Mouse (Mus musculus) liver, adult (tissue): ENCODE results near the gene Lat.

Experiments used
- GATA4 ChIP-seq: IDR thresholded peaks from 2 replicates; pipeline ENCODE4 v1.6.1; 2014; ENCODE audit warnings: mild to moderate bottlenecking, low read length; ENCODE audit not compliant: insufficient replicate concordance

Gene Lat

DNA sequence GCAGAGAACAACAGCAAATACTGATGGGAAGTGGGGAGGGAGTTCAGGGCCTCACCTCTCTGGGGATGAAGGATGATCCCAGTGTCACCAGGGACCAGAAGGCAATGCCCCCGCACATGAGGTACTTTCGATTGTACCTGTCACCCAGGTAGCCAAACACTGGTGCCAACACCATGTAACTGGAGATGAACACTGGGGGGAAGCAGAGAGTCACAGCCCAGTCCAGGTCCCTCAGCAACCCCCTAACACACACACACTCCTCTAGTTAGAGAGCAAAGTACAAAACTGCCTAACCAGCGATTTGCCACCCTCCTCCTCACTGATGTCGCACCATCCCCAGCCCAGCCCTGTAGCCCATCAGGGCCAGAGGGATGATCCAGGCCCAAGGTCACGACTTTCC lies 5.6 kb upstream of the Lat start:
- TF ChIP-seq GATA4 = no peak

DNA sequence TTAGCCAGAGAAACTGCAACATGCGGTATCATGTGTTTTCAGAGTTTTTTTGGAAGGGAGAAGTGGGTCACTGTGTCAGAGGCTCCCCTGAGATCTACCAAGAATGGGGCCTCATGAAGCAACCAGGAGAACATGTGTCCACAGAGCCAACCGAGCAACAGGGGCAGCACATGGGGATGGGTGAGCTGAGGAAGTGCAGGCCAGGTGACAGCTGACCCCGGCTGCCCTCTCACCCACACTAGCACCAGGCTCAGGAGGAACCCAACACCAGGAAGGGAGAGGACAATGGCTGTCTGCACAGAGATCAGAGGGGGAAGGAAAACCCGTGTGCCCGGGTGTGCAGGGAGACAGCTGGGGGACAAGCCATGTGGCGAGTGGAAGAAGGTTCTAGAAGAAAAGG lies 5.2 kb upstream of the Lat start:
- TF ChIP-seq GATA4 = no peak

DNA sequence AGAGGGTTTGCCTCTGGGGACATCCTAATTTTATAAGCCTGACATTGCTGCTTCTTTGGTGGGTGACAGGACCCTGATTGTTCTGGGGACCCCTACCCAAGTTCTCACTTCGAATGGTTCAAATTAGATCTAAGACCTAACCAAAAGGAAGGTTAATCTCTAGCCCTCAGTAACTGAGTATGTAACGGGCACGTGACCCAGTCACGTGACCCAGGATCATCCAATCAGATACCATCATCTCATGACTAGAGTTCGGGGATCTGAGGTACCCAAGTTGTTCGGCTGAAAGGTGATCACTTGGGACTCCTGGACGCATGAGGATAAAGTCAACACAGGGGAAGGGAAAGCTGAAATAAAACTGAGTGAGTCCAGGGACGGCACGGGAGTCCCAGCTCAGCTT lies 3.6 kb upstream of the Lat start:
- no peak for TF ChIP-seq GATA4

DNA sequence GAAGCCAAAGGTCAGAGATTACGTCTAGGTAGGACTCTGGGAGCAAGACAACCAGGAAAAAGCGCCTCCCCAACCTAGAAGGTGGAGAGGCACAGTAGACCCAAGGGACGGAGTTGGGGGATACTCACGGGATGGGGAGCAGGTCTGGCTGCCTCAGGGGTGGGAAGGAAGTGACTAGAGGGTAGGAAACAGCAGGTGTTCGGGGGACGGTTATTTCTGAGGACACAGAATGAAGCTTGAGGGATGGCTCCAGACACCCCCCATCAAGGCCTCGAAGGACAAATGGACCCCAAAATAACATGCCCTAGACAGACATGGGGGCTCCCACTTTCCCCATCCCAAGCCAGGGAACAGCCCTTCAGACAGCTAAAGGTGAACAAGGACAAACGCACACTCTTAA lies 1.0 kb downstream of the Lat start:
- no peak for TF ChIP-seq GATA4

DNA sequence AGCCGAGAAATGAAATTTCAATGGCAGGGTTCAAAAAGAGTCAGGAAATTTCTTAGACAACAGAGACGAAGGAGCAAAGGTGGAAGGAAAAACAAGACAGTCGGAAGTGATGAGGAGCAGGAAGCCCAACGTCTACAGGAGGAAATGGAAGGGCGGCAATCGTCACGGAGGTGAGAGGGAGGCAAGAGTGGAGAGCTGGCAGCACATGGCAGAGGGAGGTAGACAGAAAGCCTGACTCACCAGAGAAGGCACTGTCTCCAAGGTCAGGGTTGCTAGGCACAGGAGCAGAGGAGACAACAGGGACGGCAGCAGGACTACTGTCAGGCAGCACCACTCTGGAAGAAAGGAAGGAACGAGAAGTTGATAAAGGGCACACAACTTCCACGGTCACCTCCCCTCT lies 1.7 kb downstream of the Lat start:
- TF ChIP-seq GATA4 = no peak

DNA sequence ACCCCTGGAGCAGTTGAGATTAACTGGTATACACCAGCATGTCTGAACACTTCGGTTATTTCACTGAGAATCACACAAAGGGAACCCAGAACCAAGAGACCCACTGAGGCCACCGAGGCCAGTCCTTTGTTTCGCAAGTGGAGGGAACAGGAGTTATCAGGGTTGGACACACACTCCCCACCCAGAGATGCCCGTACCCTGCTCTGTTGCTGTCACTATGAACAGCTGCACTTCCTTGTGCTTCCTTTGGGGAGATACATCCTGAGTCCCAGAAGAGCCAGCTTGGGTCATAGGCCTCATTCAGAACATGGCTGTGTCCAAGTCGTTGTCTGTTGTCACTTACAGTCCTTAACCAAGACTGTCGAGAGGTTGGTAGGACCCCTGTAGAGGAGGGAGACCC lies 6.3 kb downstream of the Lat start:
- TF ChIP-seq GATA4 = no peak

DNA sequence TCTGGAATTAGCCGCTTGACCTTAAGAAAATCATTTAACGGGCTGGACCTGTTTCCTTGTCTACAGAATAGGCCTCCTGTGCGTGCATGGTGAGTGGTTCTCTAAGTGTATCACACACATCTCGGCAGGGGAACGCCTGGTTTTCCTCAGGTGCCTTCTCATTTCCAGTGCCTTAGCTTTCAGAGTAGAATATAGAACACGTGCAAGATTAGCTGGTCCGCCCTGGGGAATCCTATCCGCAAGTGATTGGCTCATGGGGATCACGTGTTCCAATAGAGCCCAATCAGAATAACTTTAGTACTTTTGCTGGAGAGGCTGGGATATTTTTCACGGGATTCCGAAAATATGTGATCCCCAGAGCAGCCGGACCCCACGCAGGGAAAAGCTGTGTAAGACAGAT lies 10.3 kb downstream of the Lat start:
- no peak for TF ChIP-seq GATA4

DNA sequence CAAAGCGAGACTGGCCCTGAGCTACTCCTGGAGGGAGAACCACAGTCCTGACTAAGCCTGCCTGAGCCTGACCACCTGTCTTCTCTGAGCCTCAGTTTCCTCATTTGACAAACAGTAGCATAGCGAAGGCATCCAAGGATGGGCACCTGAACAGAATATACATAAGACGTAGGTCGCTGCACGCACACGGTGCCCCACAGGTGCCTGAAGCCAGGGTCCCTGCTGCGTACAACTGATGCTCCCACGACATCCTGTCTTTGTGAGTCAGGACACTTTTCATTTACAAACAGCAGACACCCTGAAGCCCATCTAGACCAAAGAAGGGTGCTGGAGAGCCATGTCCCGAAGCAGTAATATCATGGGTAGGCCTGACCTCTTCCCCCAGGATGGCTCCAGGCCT lies 11.0 kb downstream of the Lat start:
- TF ChIP-seq GATA4 = no peak

DNA sequence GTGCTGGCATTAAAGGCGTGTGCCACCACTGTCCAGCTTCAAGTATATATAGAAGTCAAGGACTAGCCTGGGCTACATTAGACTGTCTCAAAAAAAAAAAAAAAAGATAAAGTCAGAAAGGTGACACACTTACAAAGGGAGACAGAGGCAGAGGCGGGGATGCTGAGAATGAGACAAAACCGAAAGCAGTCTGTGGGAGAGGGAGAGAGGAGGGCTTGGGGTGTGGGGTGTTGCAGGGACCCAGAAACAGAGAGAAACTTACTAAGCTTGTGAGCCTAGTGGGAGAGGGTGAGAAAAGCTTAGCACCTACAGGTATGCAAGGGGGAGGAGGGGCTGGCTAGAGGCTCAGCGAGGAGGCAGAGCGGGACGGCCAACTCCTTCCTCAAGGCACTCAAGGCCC lies 11.5 kb downstream of the Lat start:
- no peak for TF ChIP-seq GATA4

DNA sequence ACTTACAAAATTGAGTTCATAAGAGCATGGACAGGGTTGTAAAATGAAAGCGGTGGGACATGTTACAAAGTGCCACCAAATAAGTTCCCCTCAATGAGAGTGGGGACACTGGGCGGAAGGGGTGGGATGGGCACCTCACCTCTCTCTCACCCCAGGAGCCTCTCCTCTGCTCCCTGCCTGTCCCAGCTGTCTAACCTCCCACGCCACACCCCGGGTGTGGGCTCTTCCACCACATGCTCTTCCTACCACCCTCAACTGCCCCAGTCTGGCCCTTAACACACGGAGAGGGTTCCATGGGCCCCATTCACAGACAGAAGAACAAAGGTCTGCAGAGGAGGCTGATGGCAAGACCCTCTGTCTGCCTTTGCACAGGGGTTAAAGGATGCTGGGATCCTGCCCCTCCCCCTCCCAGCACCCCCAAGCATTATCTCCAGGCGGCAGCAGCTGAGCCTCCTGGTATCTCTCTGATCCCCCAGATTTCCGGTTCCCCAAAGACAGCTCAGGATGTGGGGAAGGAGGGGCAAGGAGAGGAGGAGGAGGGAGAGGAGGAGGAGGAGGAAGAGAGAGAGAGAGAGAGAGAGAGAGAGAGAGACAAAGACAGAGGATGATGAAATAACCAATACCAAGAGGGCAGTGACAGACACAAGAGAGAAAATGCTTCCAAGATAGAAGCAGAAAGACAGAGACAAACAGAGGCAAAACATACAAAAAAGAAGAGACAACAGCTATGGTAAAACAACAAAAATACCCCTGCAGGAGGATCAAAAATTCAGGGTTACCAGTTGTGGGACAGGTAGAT lies 12.4 kb downstream of the Lat start:
- TF ChIP-seq GATA4 = no peak

DNA sequence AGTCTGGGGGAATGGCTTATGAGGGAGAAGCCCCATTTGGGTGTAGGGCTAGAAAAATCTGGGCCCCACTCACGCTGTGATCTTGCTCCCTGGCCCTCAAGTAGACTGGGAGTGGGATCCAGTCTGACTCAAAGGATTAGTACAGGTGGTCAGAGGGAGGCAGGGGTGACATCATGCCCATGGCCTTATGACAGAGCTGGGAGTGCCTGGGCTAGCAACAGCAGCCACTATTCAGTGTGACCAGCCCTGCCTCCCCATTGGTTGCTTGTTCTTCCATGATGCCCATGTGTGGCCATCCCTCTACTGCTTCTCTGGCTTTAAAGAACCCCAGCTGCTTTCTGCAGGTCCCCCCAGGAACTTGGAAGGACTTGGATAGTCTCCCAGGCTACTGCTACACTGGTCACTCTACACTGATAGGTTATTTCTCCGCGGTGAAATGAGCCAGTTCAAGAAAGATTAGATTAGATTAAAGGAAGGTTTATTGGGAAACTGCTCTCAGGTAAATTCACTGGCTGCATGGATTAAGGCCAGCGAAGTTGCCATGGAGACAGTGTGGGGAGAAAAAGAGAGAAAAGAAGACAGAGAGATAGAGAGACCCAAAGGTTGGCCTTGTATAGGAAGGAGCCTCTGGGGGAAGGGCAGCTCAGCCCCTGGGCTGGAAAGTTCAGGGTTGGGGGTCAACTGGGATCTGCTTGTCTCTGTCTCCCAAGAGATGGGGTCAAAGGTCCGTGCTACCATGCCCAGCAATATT lies 13.3 kb downstream of the Lat start:
- TF ChIP-seq GATA4 = no peak

DNA sequence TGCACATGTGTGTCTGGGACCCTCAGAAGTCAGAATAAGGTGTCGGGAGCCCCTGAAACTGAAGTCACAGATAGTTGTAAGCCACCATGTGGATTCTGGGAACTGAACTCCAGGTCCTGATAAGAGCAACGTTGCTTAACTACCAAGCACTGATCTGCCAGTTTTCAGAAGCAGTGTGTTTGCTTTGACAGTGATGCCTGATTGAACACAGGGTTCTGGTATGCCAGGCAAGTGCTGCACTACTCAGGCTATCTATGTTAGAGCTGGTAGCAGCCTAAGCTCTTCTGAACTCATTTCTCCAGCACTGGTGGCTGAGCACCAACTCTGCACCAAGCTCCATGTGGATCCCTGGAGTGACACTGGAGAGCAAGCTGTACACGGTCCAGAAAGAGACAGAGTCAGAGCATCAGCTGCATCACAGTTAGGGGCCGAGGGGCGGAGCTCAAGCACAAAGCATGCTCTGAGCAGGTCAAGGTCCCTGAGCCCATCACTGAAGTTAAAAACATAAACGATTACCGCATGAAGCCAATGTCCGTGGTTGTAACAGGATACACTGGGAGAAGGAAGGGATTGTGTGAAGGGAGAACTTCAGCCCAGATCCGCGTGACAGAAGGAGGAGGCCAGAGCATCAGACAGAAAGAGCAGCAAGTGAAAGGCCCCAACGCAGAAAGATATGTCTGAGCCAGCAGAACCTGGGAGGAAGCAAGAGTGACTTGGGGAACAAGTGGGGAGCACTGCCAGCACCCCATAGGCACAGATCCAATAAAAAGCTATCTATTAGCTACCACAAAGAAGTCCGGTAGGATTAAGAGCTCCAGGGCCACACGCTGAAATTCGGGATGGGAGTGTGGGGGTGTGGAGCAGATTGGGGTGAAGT lies 14.4 kb downstream of the Lat start:
- TF ChIP-seq GATA4 = no peak

DNA sequence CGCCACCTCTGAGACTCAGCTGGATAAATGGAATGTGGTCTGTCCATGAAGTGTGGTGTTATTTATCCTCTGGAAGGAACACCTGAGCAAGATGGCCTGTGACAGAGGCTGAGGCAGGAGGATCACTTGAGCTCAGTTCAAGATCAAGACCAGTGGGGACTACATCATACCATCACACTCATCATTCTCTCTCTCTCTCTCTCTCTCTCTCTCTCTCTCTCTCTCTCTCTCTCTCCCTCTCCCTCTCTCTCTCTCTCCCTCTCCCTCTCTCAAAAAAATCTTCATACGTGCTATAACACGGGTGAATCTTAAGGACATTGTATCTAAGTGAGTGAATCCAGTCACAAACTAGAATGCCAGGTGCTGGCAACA lies 15.4 kb downstream of the Lat start:
- no peak for TF ChIP-seq GATA4

DNA sequence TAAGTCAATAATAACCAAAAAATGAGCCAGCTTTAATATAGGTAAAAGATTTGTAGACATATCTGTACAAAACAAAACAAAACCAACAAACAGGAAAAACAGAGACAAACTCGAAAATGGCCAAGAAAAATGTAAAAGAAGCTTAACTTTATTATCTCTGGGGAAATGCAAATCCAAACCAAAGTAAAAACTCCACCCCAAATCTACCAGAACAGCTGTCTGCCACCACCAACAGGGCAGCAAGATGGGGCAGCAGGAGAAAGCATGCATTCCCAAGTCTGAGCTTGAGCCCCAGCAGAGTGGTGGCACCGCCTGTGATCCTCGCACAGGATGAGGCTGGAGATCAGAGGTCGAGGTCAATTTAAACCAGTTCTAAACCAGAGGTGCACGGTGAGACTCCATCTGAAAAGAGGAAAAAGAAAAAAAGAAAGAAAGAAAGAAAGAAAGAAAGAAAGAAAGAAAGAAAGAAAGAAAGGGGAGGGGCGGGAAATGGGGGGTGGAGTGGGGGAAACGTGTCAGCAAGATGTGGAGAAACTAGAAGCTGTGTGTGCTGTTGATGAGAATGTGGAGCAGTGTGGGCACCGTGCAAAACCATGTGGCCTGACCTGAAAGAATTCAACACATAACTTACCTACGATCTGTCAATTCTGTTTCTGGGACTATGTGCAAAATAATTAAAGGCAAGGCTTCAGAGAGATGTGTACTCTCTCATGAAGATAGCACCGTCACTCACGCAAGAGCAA lies 15.9 kb downstream of the Lat start:
- TF ChIP-seq GATA4 = no peak

DNA sequence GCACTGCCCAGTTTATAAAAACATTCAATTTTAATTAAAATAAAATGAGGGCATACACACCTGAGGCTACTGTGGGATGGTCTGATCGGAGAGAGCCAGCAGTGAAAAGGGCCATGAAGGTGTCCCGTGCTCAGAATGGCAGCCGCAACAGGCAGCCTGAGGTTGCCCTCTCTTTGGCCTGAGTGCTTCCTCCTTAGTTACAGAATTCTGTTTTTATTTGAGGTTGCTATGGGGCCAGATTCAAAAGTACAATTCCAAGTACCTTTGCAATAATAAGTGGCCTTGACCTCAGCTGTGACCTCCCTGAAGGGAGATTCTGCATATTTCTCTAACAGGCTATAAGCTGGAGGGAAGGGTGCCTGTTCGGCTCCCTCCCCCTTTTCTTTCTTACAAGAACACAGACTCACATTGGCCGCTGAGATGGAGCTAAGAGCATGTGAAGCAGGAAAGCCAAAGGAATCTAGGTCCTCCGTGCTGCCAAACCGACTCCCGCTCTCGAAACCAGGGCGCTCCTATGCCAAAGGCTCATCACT lies 17.9 kb downstream of the Lat start:
- TF ChIP-seq GATA4 = no peak

DNA sequence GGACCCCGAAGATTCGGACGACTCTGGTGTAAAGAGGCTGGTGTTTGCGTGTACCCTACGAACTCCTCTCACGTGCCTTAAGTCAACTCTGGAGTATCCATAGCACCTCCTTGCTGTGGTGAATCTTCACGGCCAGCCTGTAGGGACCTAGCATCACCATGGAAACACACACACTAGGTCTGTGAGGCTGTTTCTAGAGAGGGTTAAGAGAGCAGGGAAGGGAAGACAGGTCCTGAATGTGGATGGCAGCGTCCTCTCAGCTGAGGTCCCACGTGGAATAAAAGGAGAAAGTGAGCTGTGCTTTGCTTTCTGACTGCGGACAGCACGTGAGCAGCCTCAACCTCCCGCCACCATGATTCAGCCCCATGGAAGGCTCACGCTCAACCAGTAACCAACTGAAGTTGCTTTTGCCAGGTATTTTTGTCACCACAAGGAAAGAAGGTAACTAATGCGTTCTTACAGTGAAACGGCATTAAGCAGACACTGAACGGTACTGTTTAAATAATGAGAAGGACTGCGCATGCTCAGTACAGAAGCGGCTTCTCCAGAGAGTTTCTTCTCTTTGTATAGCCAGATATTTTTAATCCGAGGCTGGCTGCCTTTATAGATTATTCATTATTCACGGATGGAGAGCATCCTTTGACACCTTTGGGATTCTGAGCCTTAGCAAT lies 18.5 kb downstream of the Lat start:
- TF ChIP-seq GATA4 = no peak
